Mouse (Mus musculus) pancreas, adult 10 weeks (tissue): ENCODE data around the gene Gm15140. TPM values are rescaled to one million over a fixed set of nuclear protein-coding genes. Genes with fewer than 3 reads are reported as not detected.

ENCODE experiments used
- polyA plus RNA-seq: library from polyadenylated mRNA; stranded (reverse); fragments of 350-450 nt; fragmentation: Illumina TruSeq; extraction: RNeasy Lipid Tissue Mini Kit (QIAGEN cat#74804); gene quantifications from one replicate; pipeline ENCODE4 v1.2.3, GENCODE M21; 2015; ENCODE audit warnings: low read depth, low replicate concordance; ENCODE audit not compliant: insufficient read depth

Gm15140 gene
- polyA plus RNA-seq, result not detected

DNA sequence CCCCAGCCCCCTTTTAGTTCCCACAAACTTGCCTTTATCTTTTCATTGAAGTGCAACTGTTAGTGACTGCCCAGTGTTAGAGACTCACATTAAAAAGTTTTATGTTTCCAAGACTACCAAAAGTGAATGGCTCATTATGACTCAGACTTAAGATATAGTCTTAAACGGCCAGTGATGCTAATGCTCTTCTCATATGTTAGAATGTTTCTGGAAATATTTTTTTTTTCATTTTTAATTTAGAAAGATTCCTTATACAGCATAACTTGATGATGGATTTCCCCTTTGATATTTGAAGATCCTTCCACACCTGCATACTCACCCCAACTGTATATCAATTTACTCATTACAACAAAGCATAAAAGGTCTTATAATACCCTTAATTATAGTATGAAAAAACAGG lies at the start of gene Gm15140:
TSS of gene Gm15140 (minus strand) at position 101 of the 400 bp plus-strand sequence.

Other genes with a start within 250 kb of the Gm15140 start
- not detected for gene Samt1, start 108.0 kb downstream of the Gm15140 start, polyA plus RNA-seq
- gene 4921511M17Rik, start 86.9 kb downstream of the Gm15140 start, polyA plus RNA-seq, result not detected
- not detected for gene Gm10057, start 65.6 kb downstream of the Gm15140 start, polyA plus RNA-seq
- not detected for gene 4930524N10Rik, start 222.7 kb upstream of the Gm15140 start, polyA plus RNA-seq